Mouse (Mus musculus) kidney, embryonic 15.5 days (tissue): Measurements from ENCODE around the gene Cmss1. TPM values are rescaled to one million over a fixed set of nuclear protein-coding genes. Genes with fewer than 3 reads are reported as not detected.

Experiments
- ATAC-seq: fragments of 200-750 bp; cut with Nextera tagmentation; replicated peaks from 2 replicates; pipeline ENCODE4 v1.8.0; 2017; ENCODE audit warnings: moderate TSS enrichment; ENCODE audit not compliant: low FRiP score
- H3K27ac ChIP-seq: fragments of 300-500 bp; sonication (generic); 2 replicates; pipeline ENCODE4 v1.5.1; 2015; ENCODE audit warnings: mild to moderate bottlenecking, inconsistent platforms
- H3K27me3 ChIP-seq: fragments of 300-500 bp; sonication (generic); 2 replicates; pipeline ENCODE4 v1.6.1; 2015; ENCODE audit warnings: inconsistent platforms
- H3K36me3 ChIP-seq: fragments of 300-500 bp; sonication (generic); 2 replicates; pipeline ENCODE4 v1.6.1; 2015; ENCODE audit warnings: inconsistent platforms
- H3K4me1 ChIP-seq: fragments of 300-500 bp; sonication (generic); 2 replicates; pipeline ENCODE4 v1.6.1; 2015; ENCODE audit warnings: inconsistent platforms
- H3K4me2 ChIP-seq: fragments of 300-500 bp; sonication (generic); 2 replicates; pipeline ENCODE4 v1.6.1; 2015; ENCODE audit warnings: moderate library complexity, mild to moderate bottlenecking, inconsistent platforms
- H3K4me3 ChIP-seq: fragments of 300-500 bp; sonication (generic); replicated peaks from 2 replicates; pipeline ENCODE4 v1.5.1; 2015; ENCODE audit warnings: mild to moderate bottlenecking, inconsistent platforms
- H3K9ac ChIP-seq: fragments of 300-500 bp; sonication (generic); 2 replicates; pipeline ENCODE4 v1.6.1; 2015; ENCODE audit warnings: mild to moderate bottlenecking, inconsistent platforms
- H3K9me3 ChIP-seq: fragments of 300-500 bp; sonication (generic); replicated peaks from 2 replicates; pipeline ENCODE4 v1.6.1; 2016; ENCODE audit warnings: inconsistent platforms
- WGBS: fragments of 180-500 bp; shearing (Covaris S2); methylation state at CpG from one replicate; pipeline ENCODE4 v1.1.7; 2015; ENCODE audit warnings: mixed read lengths; 5-methylcytosine and 5-hydroxymethylcytosine counted together
- polyA plus RNA-seq: library from polyadenylated mRNA; unstranded; fragments of >200 nt; fragmentation: Nextera tagmentation; extraction: Ambion mirVana; gene quantifications from 2 replicates; pipeline ENCODE4 v1.2.1, GENCODE M21; 2015

The Cmss1 gene
- polyA plus RNA-seq, 1 experiment from 2014 or later, result 60.8 TPM

- Histone ChIP-seq H3K4me2 (no peak overlapping the region), H3K27ac (no peak overlapping the region), H3K4me3 (no peak overlapping the region), H3K4me1 (0 out of 2 replicates have a peak, but pooled peaks cover 2% of the 10 kb centered on the region), H3K36me3 (no peaks in the 10 kb centered on the region), H3K9me3 (no peaks in the 10 kb centered on the region), H3K27me3 (no peaks in the 10 kb centered on the region), H3K9ac (no peak overlapping the region)
- ATAC-seq, result no peak
- WGBS, result 83% methylated on average over 1 of the region's 1 CpGs
Measured at GRCm38 (mm10) chr16:57508351-57508750, 98.3 kb downstream of the Cmss1 start.

GRCm38 (mm10) chr16:57506133-57506532 lies 100.5 kb downstream of the Cmss1 start:
- no peak overlapping the region for H3K4me2 ChIP-seq

DNA sequence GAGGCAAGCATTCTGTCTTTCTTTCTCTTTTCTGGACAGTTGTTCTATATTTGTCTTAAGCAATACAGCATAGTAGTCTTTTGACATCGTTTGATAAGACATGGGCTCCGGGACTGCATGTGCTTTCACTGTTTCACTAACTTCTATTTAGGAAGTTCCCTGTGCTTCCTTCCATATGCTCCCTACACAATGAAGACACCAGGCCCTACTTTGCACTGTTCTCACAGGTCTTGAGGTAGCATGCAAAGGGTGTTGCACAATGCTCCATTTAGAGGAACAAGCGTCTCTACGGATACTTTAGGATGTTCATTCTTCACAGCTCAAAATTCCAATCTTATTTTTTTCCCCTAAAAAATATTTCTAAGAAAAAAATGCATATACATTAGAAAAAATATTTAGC lies 101.9 kb downstream of the Cmss1 start:
- no peaks in the 10 kb centered on the region for H3K9me3 ChIP-seq
- 88% methylated on average over 4 of the region's 4 CpGs for WGBS
- ATAC-seq, result no peak
- no peak overlapping the region for H3K27ac ChIP-seq
- no peaks in the 10 kb centered on the region for H3K36me3 ChIP-seq
- H3K9ac ChIP-seq, result no peak overlapping the region
- no peak overlapping the region for H3K4me3 ChIP-seq
- H3K4me2 ChIP-seq, result no peak overlapping the region
- H3K4me1 ChIP-seq, result 0 out of 2 replicates have a peak, but pooled peaks cover 2% of the 10 kb centered on the region
- H3K27me3 ChIP-seq, result no peaks in the 10 kb centered on the region

More at GRCm38 (mm10) chr16:57506133-57506532, 100.5 kb downstream of the Cmss1 start:
- no peaks in the 10 kb centered on the region for H3K9me3 ChIP-seq
- H3K9ac ChIP-seq, result no peak overlapping the region
- no peak overlapping the region for H3K4me3 ChIP-seq
- no peak for ATAC-seq
- H3K4me1 ChIP-seq, result 0 out of 2 replicates have a peak, but pooled peaks cover 2% of the 10 kb centered on the region
- no peaks in the 10 kb centered on the region for H3K27me3 ChIP-seq
- H3K36me3 ChIP-seq, result no peaks in the 10 kb centered on the region
- WGBS, result 47% methylated on average over 6 of the region's 6 CpGs
- no peak overlapping the region for H3K27ac ChIP-seq

DNA sequence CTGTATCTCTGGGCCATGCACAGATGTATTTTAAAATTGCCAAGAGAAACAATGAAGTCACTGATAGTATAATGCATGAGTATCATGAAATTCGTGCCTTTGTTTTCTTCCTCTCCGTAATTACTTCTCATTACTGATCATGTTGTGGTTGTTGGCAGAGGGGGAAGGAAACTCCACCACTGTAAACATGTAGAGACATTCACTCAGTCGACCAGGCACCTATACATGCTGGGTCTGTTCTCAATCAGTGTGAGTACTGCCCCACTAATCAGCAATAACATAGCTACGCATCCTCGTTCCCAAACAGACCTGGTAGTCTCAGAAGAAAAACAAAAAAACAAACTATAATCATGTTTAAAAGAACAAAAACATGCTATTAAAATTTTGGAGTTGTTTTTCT lies 103.9 kb downstream of the Cmss1 start:
- Histone ChIP-seq H3K36me3 (no peaks in the 10 kb centered on the region), H3K4me3 (no peak overlapping the region), H3K9ac (no peak overlapping the region), H3K27ac (no peak overlapping the region), H3K4me2 (no peak overlapping the region), H3K27me3 (no peaks in the 10 kb centered on the region), H3K4me1 (0 out of 2 replicates have a peak, but pooled peaks cover 2% of the 10 kb centered on the region), H3K9me3 (no peaks in the 10 kb centered on the region)
- 65% methylated on average over 5 of the region's 5 CpGs for WGBS
- no peak for ATAC-seq

GRCm38 (mm10) chr16:57502230-57502629 lies 104.4 kb downstream of the Cmss1 start:
- no peaks in the 10 kb centered on the region for H3K27me3 ChIP-seq
- H3K4me2 ChIP-seq, result no peak overlapping the region
- H3K27ac ChIP-seq, result no peak overlapping the region
- no peak overlapping the region for H3K4me3 ChIP-seq
- ATAC-seq, result no peak
- H3K9me3 ChIP-seq, result no peaks in the 10 kb centered on the region
- WGBS, result 37% methylated on average over 2 of the region's 2 CpGs
- no peaks in the 10 kb centered on the region for H3K36me3 ChIP-seq
- H3K4me1 ChIP-seq, result 0 out of 2 replicates have a peak, but pooled peaks cover 2% of the 10 kb centered on the region
- H3K9ac ChIP-seq, result no peak overlapping the region

DNA sequence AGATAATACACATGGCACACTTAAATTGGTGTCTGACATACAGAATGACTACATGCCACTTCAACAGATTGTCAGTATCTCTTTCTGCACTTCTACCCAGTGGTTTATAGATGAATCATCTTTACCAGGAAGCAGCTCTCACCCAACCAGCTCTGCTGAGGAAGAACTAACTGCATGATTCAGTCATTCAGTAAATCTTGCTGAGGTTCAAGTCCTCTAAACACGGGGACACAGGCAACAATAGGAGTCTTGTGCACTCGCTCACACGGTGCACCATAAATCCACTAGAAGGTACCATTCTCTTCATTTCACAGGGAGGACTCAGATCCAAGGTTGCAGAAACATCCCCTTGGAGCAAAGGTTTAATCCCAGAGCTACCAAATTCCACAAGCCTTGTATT lies 105.8 kb downstream of the Cmss1 start:
- no peak overlapping the region for H3K4me2 ChIP-seq
- H3K36me3 ChIP-seq, result no peaks in the 10 kb centered on the region
- H3K27ac ChIP-seq, result no peak overlapping the region
- no peaks in the 10 kb centered on the region for H3K9me3 ChIP-seq
- H3K4me1 ChIP-seq, result no peaks in the 10 kb centered on the region
- H3K27me3 ChIP-seq, result no peaks in the 10 kb centered on the region
- ATAC-seq, result no peak
- no peak overlapping the region for H3K4me3 ChIP-seq
- WGBS, result 27% methylated on average over 3 of the region's 3 CpGs
- H3K9ac ChIP-seq, result no peak overlapping the region

DNA sequence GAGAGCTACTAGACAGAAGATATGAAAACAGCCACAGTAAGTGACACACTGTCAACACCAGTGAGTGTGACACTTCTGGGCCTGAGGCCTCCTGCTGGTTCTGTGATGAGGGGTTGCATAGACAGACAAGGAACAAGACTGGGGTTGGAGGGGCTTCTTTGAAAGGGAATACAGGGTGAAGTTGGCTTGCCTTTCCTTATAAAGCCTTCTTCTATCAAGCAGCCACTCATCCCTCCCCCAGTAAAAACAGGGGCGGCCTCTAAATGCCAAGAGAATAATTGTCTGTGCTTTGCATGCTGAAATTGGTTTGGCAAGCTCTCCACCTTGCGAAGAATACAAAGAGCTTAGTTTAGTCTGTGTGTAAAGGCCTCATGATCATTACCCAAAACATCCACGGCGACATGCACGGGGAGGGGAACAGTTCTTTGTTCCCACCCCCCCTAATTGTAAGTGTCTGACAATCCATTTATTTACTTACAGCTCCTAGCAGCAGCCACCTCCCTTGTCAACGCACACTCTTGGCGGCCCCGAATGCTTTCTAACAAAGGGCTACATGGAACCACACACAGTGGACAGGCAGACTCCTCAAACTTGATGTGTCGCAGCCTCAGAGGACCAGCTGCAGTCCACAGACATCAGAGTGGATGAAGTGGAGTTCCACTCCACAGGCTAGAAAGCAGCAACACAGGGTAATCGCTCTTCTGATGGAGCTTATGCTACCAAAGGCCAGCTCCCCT lies 110.1 kb downstream of the Cmss1 start:
- H3K27ac ChIP-seq, result no peak overlapping the region
- no peaks in the 10 kb centered on the region for H3K9me3 ChIP-seq
- H3K4me1 ChIP-seq, result no peaks in the 10 kb centered on the region
- H3K4me3 ChIP-seq, result no peak overlapping the region
- H3K36me3 ChIP-seq, result no peaks in the 10 kb centered on the region
- no peak overlapping the region for H3K4me2 ChIP-seq
- no peaks in the 10 kb centered on the region for H3K27me3 ChIP-seq
- H3K9ac ChIP-seq, result no peak overlapping the region
- no peak for ATAC-seq
- 77% methylated on average over 10 of the region's 10 CpGs for WGBS

DNA sequence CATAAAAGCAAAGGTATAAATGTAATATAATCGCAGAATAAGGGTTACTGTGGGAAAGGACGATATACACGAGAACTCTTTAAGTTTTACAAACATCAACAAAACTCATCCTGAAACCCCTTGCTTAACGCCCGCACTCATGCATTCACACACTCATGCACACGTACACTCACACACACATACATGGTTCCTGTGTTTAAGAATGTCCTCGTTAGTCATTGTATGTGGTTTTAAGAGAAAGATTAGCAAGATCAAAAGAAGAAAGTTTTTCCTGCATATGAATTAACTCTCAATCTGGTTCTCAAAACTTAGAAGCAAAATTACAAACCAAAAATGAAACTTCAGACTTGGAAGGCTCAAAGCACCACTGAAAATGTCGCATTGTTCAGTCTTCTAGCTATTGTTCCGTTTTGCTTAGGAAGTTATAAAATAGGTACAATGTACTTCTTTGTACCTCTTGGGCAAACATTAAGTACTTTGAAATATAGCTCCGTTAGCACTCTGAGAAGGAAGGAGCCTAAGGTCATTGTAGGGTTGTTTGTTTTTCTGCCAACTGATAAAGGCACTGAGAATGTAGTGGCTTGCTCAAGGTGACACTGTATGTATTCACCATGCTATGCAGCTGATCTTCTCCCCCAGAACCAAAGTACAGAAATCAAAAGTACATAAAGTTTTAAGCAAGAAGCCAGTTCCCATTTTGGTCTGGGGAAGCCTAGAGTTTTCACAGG lies 111.0 kb downstream of the Cmss1 start:
- 72% methylated on average over 10 of the region's 10 CpGs for WGBS
- Histone ChIP-seq H3K27me3 (no peaks in the 10 kb centered on the region), H3K4me3 (no peak overlapping the region), H3K9me3 (no peaks in the 10 kb centered on the region), H3K36me3 (no peaks in the 10 kb centered on the region), H3K4me1 (no peaks in the 10 kb centered on the region), H3K4me2 (no peak overlapping the region), H3K9ac (no peak overlapping the region), H3K27ac (no peak overlapping the region)
- ATAC-seq, result no peak

DNA sequence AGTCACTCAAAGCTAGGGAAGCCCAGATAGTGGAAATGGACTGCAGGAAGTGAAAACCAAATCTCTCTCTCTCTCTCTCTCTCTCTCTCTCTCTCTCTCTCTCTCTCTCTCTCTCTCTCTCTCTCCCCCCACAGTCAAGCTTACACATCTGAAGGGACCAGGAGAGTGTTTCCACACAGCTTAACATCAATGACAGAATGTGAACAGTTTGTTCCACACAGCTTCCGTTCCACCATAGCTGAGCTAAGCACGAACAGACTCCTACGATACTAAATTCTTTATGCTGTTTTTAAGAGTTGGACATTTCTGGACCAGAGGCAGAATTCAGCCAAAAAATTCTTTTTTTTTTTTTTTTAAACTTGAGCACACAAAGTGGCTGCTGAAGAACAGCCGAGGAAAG lies 114.8 kb downstream of the Cmss1 start:
- Histone ChIP-seq H3K27me3 (no peaks in the 10 kb centered on the region), H3K4me2 (no peak overlapping the region), H3K9ac (no peak overlapping the region), H3K27ac (no peak overlapping the region), H3K4me1 (peaks cover 11% of the 10 kb centered on the region), H3K9me3 (no peaks in the 10 kb centered on the region), H3K36me3 (no peaks in the 10 kb centered on the region), H3K4me3 (no peak overlapping the region)
- WGBS, result 87% methylated on average over 4 of the region's 4 CpGs
- ATAC-seq, result no peak

- WGBS, result 89% methylated on average over 8 of the region's 8 CpGs
Measured at GRCm38 (mm10) chr16:57490691-57491090, 116.0 kb downstream of the Cmss1 start.

DNA sequence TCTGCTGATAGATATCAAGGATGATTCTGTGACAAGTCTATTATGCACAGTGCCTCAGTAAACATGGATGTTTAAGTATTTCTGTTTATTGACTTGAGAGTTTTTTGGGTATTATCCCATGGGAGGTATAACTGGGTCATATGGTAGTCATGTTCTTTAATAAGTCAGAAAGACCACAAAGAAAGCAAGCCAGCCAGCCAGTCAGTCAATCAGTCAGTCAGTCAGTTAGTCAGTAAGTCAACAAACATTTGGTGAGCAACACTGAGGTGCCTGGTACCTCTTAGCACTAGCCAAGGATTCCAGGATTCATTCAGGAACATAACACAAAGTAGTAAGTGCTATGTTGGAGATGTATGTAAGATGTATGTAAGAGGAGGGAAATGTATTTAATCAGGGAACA lies 118.0 kb downstream of the Cmss1 start:
- Histone ChIP-seq H3K4me1 (peaks cover 21% of the 10 kb centered on the region), H3K9me3 (no peaks in the 10 kb centered on the region)
- no peak for ATAC-seq

More at GRCm38 (mm10) chr16:57490691-57491090, 116.0 kb downstream of the Cmss1 start:
- Histone ChIP-seq H3K4me1 (peaks cover 14% of the 10 kb centered on the region), H3K27ac (no peak overlapping the region), H3K4me2 (no peak overlapping the region), H3K27me3 (no peaks in the 10 kb centered on the region), H3K9ac (no peak overlapping the region), H3K4me3 (no peak overlapping the region), H3K36me3 (no peaks in the 10 kb centered on the region), H3K9me3 (no peaks in the 10 kb centered on the region)
- ATAC-seq, result no peak

GRCm38 (mm10) chr16:57486266-57486665 lies 120.4 kb downstream of the Cmss1 start:
- no peaks in the 10 kb centered on the region for H3K36me3 ChIP-seq
- H3K27ac ChIP-seq, result no peak overlapping the region
- no peak overlapping the region for H3K9ac ChIP-seq
- H3K27me3 ChIP-seq, result no peaks in the 10 kb centered on the region
- ATAC-seq, result no peak
- no peak overlapping the region for H3K4me3 ChIP-seq
- 76% methylated on average over 5 of the region's 5 CpGs for WGBS
- H3K4me2 ChIP-seq, result no peak overlapping the region
- H3K4me1 ChIP-seq, result peaks cover 28% of the 10 kb centered on the region
- no peaks in the 10 kb centered on the region for H3K9me3 ChIP-seq

More for the DNA sequence above, 118.0 kb downstream of the Cmss1 start:
- no peaks in the 10 kb centered on the region for H3K36me3 ChIP-seq
- H3K27me3 ChIP-seq, result no peaks in the 10 kb centered on the region
- no peak overlapping the region for H3K4me2 ChIP-seq
- no peak overlapping the region for H3K27ac ChIP-seq
- no peak overlapping the region for H3K4me3 ChIP-seq
- H3K9ac ChIP-seq, result no peak overlapping the region
